Mouse (Mus musculus): Measurements from ENCODE around the gene Olfr643. TPM values are rescaled to one million over a fixed set of nuclear protein-coding genes. Genes with fewer than 3 reads are reported as not detected.

The Olfr643 gene
- polyA plus RNA-seq (2016; fragmentation: Nextera tagmentation; extraction: Ambion mirVana): not detected in 2 replicates

DNA sequence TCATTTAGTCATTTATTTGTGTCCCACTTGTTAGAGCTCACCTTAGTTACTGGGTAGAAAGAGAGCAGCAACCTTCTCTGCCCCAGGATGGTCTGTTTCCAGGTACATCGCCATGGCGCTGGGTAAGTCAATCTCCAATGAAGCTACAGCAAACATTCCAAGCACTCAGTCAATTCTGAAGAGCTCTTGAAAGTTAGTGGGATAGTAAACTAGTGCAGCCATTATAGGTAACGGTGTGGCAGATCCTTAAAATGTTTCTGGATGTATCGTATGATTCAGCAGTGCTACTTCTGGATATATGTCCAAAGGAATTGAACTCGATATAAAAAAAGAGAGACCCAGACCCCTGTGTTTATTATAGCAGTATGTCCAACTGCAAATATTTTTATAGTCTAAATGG is at the start of gene Olfr643:
TSS of gene Olfr643 (minus strand) at position 101 of the 400 bp plus-strand sequence.
- WGBS (ENCODE audit: insufficient replicate concordance): 64% methylated on average over 5 of the region's 5 CpGs
- Histone ChIP-seq H3K9ac (no peak within 1 kb of the TSS), H3K9me3 (replicated peaks) (no peaks in the 10 kb centered on the region), H3K4me1 (no peaks in the 10 kb centered on the region), H3K36me3 (no peaks in the 10 kb centered on the region), H3K27me3 (replicated peaks) (no peaks in the 10 kb centered on the region), H3K27ac (no peak within 1 kb of the TSS), H3K4me2 (no peak within 1 kb of the TSS), H3K4me3 (no peak within 1 kb of the TSS)
- ATAC-seq: no peak

DNA sequence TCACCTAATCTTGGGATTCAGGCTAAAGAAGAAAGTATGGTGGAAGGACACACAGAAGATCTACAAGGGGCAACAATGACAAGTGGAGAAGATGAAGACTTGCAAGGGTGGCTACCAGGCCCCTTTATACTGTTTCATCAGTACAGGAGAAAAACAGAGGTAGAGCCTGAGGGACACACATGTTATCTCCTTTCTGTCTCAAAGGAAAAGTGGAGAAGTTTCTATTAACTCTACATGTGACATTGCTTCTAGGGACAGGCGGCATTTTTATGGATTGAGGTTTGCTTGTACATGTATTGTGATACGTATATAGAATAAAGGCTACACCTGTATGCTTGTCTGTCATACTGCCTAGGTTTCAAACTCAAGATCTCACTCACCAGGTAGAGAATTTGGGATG is 46.1 kb upstream of the Olfr643 start, which contains the start of gene Olfr648:
TSS of gene Olfr648 (minus strand) at position 101 of the 400 bp plus-strand sequence.
- Histone ChIP-seq H3K4me3 (no peak within 1 kb of the TSS), H3K36me3 (no peaks in the 10 kb centered on the region), H3K4me2 (no peak within 1 kb of the TSS), H3K27ac (no peak within 1 kb of the TSS), H3K4me1 (no peaks in the 10 kb centered on the region), H3K9me3 (replicated peaks) (no peaks in the 10 kb centered on the region), H3K9ac (no peak within 1 kb of the TSS), H3K27me3 (replicated peaks) (no peaks in the 10 kb centered on the region)
- no peak for ATAC-seq
- WGBS (ENCODE audit: insufficient replicate concordance): 68% methylated on average over 2 of the region's 2 CpGs

DNA sequence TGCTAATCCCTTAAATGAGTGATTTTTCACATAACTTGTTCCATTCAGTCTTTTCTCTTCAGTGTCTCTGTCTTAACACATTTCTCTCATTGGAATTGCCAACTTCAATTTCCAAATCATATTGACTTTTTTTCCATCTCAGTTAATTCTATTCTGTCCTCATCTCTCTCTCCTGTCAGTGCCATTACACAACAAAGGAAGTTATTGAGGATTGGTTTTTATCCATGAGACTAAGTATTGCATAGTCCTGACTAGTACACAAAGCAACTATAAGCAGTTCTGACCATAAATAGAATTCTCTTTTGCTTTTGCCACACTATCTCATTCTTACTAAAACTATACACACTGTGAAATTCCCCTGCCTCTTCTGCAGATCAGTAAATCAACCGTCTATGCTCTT is 41.9 kb upstream of the Olfr643 start:
- H3K27me3 ChIP-seq (replicated peaks): no peaks in the 10 kb centered on the region
- no peak overlapping the region for H3K27ac ChIP-seq
- ATAC-seq: no peak
- no peaks in the 10 kb centered on the region for H3K36me3 ChIP-seq
- no peaks in the 10 kb centered on the region for H3K4me1 ChIP-seq
- no peak overlapping the region for H3K4me3 ChIP-seq
- H3K9me3 ChIP-seq (replicated peaks): no peaks in the 10 kb centered on the region
- no peak overlapping the region for H3K9ac ChIP-seq
- WGBS (ENCODE audit: insufficient replicate concordance): 77% methylated on average over 1 of the region's 1 CpGs
- no peak overlapping the region for H3K4me2 ChIP-seq

DNA sequence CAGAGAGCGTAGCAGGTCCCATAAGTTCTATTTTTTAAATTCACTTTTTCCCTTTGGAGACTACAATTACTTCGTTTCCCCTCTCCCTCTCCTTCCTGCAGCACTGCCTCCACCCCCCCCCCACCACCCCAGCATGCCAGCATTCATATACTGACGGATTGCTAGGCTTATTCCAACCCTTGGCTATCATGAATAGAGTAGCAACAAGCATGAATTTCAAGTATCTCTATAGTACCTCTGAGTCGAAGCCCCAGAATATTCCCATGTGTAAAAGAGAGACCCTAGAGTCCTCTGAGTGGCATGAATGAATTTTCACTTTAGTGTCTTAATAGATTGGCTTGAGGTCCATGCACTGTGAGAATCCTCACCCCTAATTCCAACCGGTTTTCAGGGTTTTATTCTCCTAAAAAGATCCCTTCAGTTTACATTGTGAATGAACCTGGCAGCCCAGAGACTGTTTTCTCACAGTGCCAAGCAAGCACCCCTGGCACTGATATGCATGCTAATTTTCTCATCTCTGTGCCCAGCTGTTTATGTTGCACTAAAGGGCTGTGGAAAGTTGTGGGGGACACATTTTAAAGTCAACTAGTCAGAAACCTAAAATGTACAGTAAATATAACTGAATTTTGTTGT is 41.3 kb upstream of the Olfr643 start:
- WGBS (ENCODE audit: insufficient replicate concordance): 64% methylated on average over 5 of the region's 5 CpGs
- no peaks in the 10 kb centered on the region for H3K36me3 ChIP-seq
- no peak overlapping the region for H3K4me3 ChIP-seq
- H3K4me2 ChIP-seq: no peak overlapping the region
- no peaks in the 10 kb centered on the region for H3K27me3 ChIP-seq (replicated peaks)
- H3K4me1 ChIP-seq: no peaks in the 10 kb centered on the region
- H3K9ac ChIP-seq: no peak overlapping the region
- ATAC-seq: no peak
- H3K27ac ChIP-seq: no peak overlapping the region
- H3K9me3 ChIP-seq (replicated peaks): no peaks in the 10 kb centered on the region

DNA sequence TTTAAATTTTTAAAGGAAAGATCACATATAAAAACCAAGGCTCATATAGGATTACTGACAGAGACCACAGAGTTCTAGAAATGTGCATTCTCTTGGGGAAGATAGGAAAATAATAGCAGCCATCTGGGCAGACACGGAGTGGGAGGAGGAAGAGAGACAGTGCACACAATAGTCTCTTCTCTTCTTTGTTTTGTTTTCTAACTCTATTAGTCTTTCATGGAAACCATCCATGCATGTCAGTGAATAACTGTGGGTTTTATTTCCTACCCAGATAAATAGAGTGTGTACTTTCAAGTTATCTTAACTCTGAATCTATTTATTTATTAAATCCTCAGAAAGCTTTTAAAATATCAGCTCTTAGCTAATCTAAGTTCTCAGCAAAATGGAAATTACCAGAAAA is 37.9 kb upstream of the Olfr643 start:
- WGBS (ENCODE audit: insufficient replicate concordance): 78% methylated on average over 1 of the region's 1 CpGs
- Histone ChIP-seq H3K9me3 (replicated peaks) (no peaks in the 10 kb centered on the region), H3K4me3 (no peak overlapping the region), H3K27me3 (replicated peaks) (no peaks in the 10 kb centered on the region), H3K9ac (no peak overlapping the region), H3K4me1 (no peaks in the 10 kb centered on the region), H3K36me3 (no peaks in the 10 kb centered on the region), H3K27ac (no peak overlapping the region), H3K4me2 (no peak overlapping the region)
- ATAC-seq: no peak

DNA sequence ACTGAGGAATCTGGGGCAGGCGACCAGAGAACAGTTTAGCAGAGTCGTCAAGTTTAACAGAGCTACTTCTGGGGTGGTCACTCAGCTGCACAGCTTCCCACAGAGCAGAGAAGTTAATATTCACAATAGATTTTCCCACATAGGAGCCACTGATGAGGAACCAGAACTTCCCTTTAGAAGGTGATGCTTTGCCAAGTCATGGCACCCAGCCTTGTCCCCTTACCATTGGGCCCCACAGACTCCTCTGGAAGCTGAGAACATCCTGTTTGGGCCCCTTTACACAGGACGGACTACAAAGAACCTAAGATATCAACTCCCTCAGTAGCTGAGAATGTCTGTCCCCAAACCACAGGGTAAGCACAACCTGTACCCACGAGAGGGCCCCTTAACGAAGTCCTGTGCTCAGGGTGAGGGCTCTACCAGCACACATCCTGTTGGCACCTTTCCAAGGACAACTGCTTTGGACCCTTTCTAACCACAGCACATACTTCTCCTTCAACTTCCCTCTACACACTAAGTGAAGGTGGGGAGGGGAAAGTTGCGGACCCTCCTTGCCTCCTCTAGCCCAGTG is 32.5 kb upstream of the Olfr643 start:
- H3K27me3 ChIP-seq (replicated peaks): no peaks in the 10 kb centered on the region
- peak; percentile 35; the same call in 1 of the 2 replicates for ATAC-seq
- H3K9ac ChIP-seq: no peak overlapping the region
- no peaks in the 10 kb centered on the region for H3K36me3 ChIP-seq
- no peak overlapping the region for H3K4me3 ChIP-seq
- 33% methylated on average over 6 of the region's 6 CpGs for WGBS (ENCODE audit: insufficient replicate concordance)
- no peak overlapping the region for H3K4me2 ChIP-seq
- no peak overlapping the region for H3K27ac ChIP-seq
- H3K4me1 ChIP-seq: no peaks in the 10 kb centered on the region
- H3K9me3 ChIP-seq (replicated peaks): no peaks in the 10 kb centered on the region

DNA sequence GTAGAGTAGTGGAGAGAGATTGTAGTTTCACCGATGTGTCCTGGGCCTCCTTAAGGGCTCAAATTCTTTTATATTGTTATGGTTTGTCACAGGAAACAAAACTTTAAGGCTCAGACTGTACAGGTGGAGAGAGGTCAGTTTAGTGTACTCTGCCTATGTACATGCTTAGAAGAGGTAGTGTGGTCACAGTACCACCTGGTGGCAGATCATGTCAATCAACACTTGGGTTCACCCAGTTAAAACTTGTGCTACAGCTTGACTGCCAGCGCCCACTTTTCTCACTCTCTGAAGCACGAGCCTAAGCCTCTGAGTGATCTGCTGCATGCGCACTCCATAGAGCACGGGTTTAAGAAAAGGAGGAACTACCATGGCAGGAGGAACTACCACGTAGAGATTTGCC is 29.9 kb upstream of the Olfr643 start:
- no peak overlapping the region for H3K4me2 ChIP-seq
- H3K4me3 ChIP-seq: no peak overlapping the region
- no peaks in the 10 kb centered on the region for H3K9me3 ChIP-seq (replicated peaks)
- no peak for ATAC-seq
- WGBS (ENCODE audit: insufficient replicate concordance): 38% methylated on average over 6 of the region's 6 CpGs
- no peaks in the 10 kb centered on the region for H3K36me3 ChIP-seq
- H3K27ac ChIP-seq: no peak overlapping the region
- no peaks in the 10 kb centered on the region for H3K27me3 ChIP-seq (replicated peaks)
- H3K4me1 ChIP-seq: no peaks in the 10 kb centered on the region
- H3K9ac ChIP-seq: no peak overlapping the region

DNA sequence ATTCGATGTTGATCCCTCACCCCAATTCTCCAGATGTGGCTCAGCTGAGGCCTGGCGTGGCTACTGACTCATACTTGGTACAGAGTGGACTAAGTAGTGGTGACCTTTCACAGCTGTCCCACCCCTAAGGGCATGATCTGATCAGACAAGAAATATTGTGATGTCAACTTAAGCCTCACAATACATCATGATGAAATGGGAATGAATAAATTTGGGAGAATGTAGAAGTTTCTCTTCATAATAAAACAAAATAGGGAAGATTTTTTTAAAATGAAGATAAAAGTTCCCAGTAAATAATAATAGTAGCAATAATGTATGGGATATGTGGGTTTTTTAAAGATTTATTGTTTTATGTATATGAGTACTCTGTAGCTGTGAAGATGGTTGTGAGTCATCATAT is 13.3 kb upstream of the Olfr643 start, which contains the start of gene Ubqlnl:
TSS of gene Ubqlnl (minus strand) at position 101 of the 400 bp plus-strand sequence.
- H3K4me1 ChIP-seq: no peaks in the 10 kb centered on the region
- H3K27me3 ChIP-seq (replicated peaks): no peaks in the 10 kb centered on the region
- no peak within 1 kb of the TSS for H3K4me3 ChIP-seq
- H3K36me3 ChIP-seq: no peaks in the 10 kb centered on the region
- ATAC-seq: no peak
- no peak within 1 kb of the TSS for H3K27ac ChIP-seq
- 68% methylated on average over 2 of the region's 2 CpGs for WGBS (ENCODE audit: insufficient replicate concordance)
- H3K4me2 ChIP-seq: no peak within 1 kb of the TSS
- H3K9ac ChIP-seq: no peak within 1 kb of the TSS
- no peaks in the 10 kb centered on the region for H3K9me3 ChIP-seq (replicated peaks)

DNA sequence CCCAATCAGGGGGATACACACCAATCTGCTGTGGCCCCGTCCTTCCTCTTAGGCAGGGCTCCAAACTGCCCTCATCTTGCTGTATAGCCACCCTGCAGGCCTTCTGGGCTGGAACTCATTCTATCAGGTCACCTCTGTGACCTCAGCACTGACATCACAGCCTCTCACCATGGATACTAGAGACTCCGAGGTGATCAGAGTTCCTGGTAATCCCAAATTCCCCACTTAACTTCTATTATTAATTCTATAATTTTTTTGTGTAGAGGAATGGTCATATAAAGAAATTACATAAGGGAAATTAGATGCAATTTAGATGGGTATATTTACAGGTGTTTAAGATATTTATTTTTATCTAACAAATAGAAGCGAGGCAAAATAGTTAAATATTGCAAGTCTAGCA is 6.0 kb upstream of the Olfr643 start, which contains the start of gene Ubqln3:
TSS of gene Ubqln3 (minus strand) at position 101 of the 400 bp plus-strand sequence.
- 55% methylated on average over 3 of the region's 3 CpGs for WGBS (ENCODE audit: insufficient replicate concordance)
- H3K9me3 ChIP-seq (replicated peaks): no peaks in the 10 kb centered on the region
- H3K4me2 ChIP-seq: no peak within 1 kb of the TSS
- H3K27me3 ChIP-seq (replicated peaks): no peaks in the 10 kb centered on the region
- no peaks in the 10 kb centered on the region for H3K4me1 ChIP-seq
- no peak within 1 kb of the TSS for H3K9ac ChIP-seq
- no peak within 1 kb of the TSS for H3K4me3 ChIP-seq
- ATAC-seq: no peak
- H3K36me3 ChIP-seq: no peaks in the 10 kb centered on the region
- H3K27ac ChIP-seq: no peak within 1 kb of the TSS

DNA sequence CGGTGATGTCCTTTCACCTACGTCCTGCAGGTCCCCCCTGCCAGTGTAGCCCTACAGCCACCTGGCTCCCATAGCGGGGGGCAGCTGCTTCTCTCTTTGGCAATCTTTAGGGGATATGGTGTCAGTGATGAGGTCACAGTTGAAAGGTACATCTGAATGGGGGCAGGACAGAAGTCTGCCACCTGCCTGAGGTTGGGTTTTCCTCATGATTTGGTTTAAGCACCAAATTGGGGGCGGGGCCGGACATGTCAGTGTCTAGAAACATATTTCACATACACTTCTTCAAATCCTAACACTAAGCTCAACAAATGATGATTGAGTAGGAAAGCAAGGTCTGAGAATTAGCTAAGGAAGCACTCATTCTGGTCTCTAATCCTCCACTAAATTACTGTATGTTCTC is 7.5 kb downstream of the Olfr643 start, which contains the start of gene Ubqln5:
TSS of gene Ubqln5 (minus strand) at position 101 of the 400 bp plus-strand sequence.
- ATAC-seq: no peak
- no peaks in the 10 kb centered on the region for H3K36me3 ChIP-seq
- 77% methylated on average over 5 of the region's 5 CpGs for WGBS (ENCODE audit: insufficient replicate concordance)
- H3K9ac ChIP-seq: no peak within 1 kb of the TSS
- H3K4me2 ChIP-seq: no peak within 1 kb of the TSS
- H3K27ac ChIP-seq: no peak within 1 kb of the TSS
- H3K9me3 ChIP-seq (replicated peaks): no peaks in the 10 kb centered on the region
- no peaks in the 10 kb centered on the region for H3K4me1 ChIP-seq
- no peaks in the 10 kb centered on the region for H3K27me3 ChIP-seq (replicated peaks)
- no peak within 1 kb of the TSS for H3K4me3 ChIP-seq

DNA sequence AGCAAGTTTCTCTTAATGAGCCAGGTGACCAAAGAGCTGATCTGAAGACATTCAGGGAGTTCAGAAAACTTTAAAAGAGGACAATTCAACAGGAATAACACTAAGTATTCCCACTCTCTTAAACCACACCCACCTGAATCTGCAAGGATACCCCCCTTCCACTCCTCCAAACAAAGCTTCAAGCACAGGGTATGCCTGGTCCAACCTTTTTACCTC is 32.5 kb downstream of the Olfr643 start, which contains the start of gene Olfr646:
TSS of gene Olfr646 (plus strand) at position 117 of the 216 bp plus-strand sequence.
- Histone ChIP-seq H3K27me3 (replicated peaks) (no peaks in the 10 kb centered on the region), H3K36me3 (no peaks in the 10 kb centered on the region), H3K27ac (no peak within 1 kb of the TSS), H3K4me2 (no peak within 1 kb of the TSS), H3K9ac (no peak within 1 kb of the TSS), H3K9me3 (replicated peaks) (no peaks in the 10 kb centered on the region), H3K4me3 (no peak within 1 kb of the TSS), H3K4me1 (peaks cover 5% of the 10 kb centered on the region; the same call in 1 of the 2 replicates)
- ATAC-seq: no peak

DNA sequence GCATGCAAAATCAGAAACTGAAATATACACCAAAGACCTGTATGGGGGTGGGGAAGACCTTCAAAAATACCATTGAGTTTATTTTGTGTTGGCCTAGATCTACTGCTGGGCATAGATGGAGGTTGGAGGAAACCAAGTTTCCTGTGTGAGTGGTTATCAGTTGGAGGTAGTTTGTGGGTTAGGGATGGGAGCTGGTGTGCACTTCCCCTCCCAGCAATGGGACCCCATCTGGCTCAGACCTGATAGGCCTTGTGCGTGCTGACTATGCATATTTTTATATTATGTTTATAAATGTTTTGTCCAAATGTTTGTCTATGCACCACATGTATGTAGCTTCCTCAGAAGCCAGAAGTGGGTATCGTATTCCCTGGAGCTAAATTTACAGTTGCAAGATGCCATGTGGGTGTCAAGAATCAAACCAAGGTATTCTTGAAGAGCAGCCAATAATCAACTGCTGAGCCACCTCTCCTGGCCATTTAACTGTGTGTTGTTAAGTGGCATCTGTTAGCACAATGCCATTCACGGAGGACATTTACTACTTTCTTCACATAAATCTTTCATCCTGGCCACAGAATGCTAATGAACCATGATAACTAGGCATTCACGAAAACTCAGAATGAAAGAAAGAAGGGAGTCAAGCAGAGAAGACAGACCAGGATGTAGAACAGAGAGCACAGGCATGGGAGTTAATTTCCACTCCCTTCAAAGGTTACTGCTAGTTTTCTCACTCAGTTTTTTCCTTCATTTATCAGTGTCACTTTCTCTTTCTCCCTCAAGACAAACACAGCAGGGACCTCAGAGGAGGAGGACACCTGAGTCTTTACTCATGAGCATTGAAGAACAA is 33.1 kb downstream of the Olfr643 start:
- H3K27me3 ChIP-seq (replicated peaks): no peaks in the 10 kb centered on the region
- ATAC-seq: peak; percentile 77
- WGBS (ENCODE audit: insufficient replicate concordance): 28% methylated on average over 4 of the region's 4 CpGs
- no peak overlapping the region for H3K4me3 ChIP-seq
- no peak overlapping the region for H3K27ac ChIP-seq
- no peak overlapping the region for H3K9ac ChIP-seq
- H3K4me1 ChIP-seq: peaks cover 5% of the 10 kb centered on the region; the same call in 1 of the 2 replicates
- H3K36me3 ChIP-seq: no peaks in the 10 kb centered on the region
- no peaks in the 10 kb centered on the region for H3K9me3 ChIP-seq (replicated peaks)
- H3K4me2 ChIP-seq: no peak overlapping the region

All from liver, embryonic 12.5 days (tissue).